Mouse (Mus musculus): Measurements from ENCODE around the gene Tmem171.

Gene Tmem171

DNA sequence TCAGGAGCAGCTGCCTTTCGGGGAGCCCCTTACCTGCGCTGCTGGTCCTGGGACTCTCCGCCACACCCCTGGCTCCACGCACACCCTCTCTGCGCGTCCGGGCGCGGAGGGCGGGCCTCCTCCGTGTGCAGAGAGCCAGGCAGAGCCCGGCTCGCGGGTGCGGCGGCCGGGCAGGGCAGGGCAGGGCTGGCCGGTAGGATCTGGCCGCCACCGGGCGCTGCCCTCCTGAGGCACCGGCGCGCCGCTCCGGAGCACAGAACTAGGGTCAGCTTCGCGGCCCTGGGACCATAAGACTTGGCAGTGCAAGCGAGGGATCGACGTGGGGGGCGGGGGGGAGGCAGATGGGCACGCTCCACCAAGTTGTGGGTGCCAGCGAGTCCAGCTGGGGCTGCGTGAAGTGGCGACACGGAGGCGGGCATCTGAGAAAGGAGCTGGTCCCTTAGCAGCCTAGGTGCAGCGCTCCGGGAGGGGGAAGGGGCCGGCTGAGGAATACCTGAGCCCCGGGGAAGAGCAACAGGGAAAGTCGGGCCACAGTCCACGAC lies at the start of gene Tmem171:
Gene Tmem171, minus strand, starts transcription at position 62 of the 542 bp plus-strand sequence.
- no peak for DNase-seq (ENCODE audit: low spot score)

- no peak for DNase-seq (ENCODE audit: low spot score)
Observed at GRCm38 (mm10) chr13:98743829-98744228, 49.2 kb upstream of the Tmem171 start.

DNA sequence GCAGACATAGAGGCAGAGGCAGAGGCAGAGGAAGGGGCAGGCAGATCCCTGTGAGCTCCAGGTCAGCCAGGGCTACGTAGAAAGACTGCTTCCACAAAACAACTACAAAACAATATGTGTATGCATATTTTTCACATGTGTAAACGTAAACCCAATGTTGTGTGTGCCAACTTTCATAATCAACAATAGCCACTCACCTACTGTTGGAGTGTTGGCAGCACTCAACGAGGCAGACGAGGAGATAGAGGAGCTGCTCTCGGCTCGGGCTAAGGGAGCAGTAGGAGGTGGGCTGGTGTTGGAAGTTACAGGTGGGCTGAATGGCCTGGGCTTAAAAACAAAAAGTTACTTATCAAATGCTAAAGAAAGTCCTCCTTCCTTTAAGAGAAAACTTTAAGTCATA lies 48.6 kb upstream of the Tmem171 start:
- DNase-seq (ENCODE audit: low spot score) = no peak

DNA sequence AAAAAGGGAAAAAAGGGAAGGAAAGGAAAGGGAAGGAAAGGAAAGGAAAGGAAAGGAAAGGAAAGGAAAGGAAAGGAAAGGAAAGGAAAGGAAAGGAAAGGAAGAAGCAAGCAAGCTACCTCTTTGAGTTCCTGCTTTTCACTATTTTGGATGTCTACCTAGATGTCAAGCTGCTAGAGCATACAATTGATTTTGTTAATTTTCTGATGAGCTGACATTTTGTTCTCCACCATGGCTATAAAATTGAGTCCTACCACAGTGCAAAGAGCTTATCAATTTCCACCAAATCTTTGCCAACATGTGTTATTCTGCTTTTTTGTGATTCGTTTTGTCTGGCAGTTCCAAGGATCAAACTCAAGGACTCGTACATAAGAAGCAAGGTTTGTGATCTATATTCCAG lies 43.6 kb upstream of the Tmem171 start:
- no peak for DNase-seq (ENCODE audit: low spot score)

DNA sequence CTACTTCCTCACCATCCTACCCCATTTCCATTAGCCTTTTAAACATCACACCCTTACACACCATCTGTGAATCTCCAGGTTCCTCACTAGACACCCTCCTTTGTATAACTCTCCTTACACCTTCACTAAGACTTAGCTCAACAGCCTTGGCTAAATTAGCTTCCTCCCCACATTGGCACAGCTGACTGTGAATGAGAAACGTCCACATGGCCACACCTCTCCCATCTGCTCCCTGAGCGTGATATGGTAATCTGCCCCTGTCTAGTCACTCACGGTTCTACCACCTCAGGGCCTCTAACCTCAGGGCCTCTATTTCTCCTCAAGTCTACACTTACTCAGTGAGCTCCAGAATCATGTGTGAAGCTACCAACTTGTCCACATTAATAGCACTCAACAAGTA lies 38.7 kb upstream of the Tmem171 start:
- DNase-seq (ENCODE audit: low spot score) = no peak

DNA sequence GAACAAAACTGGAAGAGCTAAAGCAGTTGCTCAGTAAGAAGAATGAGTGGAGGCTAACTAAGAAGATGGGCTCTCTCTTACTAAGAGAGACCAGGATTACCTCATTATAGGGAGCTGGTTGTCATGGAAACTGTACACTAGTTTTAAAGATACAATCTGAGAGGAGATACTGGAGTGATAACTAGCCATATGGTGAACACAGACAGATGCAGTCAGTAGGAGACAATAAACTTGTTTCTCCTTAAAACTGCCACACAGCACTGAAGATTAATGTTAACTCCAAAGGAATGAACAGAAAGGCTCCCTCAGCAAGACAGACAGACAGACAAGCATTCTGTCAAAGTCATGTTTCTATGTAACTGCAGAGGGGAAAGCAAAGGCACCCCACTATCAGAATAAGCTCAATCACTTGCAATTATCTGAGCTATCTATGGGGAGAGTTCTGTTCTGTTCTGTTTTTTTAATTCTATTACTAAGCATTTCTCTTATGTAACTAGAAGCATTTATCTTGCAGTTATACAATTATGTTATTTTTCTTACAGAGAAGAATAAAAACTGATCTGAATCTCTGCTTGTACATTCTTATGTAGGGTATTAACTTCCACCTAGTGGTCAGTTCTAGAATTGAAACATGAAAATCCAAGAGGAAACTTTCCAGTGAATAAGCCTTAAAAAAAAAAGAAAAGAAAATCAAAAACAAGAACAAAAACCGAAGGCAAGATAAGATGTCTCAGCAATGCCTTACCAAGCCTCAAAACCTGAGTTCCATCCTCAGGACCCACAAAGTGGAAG lies 34.8 kb upstream of the Tmem171 start:
- DNase-seq (ENCODE audit: low spot score) = no peak

GRCm38 (mm10) chr13:98726494-98726893 lies 31.9 kb upstream of the Tmem171 start:
- DNase-seq (ENCODE audit: low spot score) = no peak

GRCm38 (mm10) chr13:98723430-98723829 lies 28.8 kb upstream of the Tmem171 start:
- DNase-seq (ENCODE audit: low spot score) = no peak

GRCm38 (mm10) chr13:98722296-98722695 lies 27.7 kb upstream of the Tmem171 start:
- no peak for DNase-seq (ENCODE audit: low spot score)

DNA sequence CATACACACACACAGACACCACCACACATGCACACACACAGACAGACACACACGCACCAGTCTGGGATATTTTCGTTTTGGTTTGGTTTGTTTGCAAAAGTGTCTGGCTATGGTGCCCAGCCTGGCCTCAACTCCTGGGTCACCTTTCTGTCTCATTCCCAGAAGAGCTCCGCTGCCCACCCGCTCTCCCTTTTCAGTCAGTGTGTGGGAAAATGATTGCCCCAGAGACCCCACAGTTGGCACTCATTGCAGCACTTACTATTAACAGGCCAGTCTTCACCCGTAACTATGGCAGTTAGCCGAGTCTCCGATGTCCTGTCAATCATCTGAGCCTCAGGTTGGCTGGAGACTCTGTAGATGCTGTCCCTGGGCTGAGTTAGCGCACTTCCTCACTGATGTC lies 21.5 kb upstream of the Tmem171 start:
- DNase-seq (ENCODE audit: low spot score) = no peak

- DNase-seq (ENCODE audit: low spot score) = no peak
Observed at GRCm38 (mm10) chr13:98715443-98715990, 20.9 kb upstream of the Tmem171 start.

DNA sequence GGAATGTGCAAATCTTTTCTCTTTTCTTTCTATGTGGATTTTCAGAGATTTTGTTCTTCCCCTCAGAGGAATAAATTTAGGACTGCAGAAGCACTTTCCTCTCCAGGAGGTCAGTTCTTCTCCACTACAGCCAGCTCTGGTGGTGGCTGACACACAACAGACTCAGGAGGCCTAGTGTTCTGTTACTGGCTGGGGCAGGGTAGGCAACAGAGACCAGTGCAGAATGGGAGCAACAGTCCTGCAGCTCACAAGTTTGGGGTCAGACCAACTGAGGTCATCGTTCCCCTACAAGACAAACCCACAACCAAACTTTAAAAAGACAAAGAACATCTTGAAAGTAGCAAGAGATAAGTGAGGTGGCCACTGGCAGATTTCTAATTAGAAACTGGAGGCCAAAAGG lies 16.0 kb upstream of the Tmem171 start:
- DNase-seq (ENCODE audit: low spot score) = no peak

- DNase-seq (ENCODE audit: low spot score) = no peak
Observed at GRCm38 (mm10) chr13:98710236-98710635, 15.6 kb upstream of the Tmem171 start.

DNA sequence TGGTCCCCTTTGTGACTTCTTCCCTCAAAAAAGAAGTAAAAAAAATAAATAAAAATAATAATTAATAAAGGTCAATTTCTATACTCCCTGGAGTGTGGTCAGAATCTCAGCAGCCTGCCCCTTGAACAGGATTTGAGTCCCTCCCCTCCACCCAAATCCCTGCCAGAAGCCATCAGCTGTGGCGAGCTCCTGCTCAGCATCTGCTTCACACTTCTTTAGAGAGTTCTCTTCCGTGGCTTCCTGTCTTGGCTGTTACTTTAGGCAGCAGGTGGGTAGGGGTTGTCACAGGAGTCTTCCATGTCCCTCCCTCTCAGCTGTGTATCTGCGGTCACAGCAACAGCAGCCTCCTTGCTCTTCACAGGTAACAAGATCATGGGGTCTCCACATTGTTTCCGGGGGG lies 10.9 kb upstream of the Tmem171 start:
- DNase-seq (ENCODE audit: low spot score) = no peak

DNA sequence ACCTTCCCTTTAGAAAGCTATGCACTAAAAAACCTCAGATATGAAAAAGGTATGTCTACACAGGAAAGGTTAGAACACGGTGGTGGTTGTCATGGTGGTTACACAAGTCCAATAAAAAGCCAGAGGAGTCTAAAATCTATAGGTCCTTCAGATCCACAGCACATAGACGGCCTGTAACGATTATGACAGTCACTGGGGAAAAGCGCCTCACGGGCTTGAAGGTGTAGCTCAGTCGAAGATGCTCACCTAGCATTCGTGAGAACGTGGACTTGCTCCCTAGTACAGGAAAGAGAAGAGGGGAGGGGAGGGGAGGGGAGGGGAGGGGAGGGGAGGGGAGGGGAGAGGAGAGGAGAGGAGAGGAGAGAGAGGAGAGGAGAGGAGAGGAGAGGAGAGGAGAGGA lies 9.2 kb upstream of the Tmem171 start:
- no peak for DNase-seq (ENCODE audit: low spot score)

- DNase-seq (ENCODE audit: low spot score) = no peak
Observed at GRCm38 (mm10) chr13:98702361-98702760, 7.7 kb upstream of the Tmem171 start.

DNA sequence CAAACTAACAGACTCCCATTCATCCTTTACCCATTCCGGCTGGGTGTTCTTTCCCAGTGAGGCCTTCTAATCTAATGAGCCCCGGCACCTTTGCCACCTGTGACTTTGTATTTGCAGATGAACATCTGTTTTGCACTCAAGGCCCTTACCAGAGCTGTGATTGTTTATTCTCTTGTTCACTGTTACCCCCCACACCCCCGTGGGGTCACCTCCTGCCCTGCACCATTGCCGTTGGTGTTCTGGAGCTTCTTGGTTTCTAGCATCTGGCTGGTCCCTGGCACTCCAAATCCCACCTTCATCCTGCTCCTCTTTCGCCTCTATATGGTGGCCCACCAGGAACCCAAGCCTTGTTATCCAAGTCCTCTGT lies 6.7 kb upstream of the Tmem171 start:
- no peak for DNase-seq (ENCODE audit: low spot score)

DNA sequence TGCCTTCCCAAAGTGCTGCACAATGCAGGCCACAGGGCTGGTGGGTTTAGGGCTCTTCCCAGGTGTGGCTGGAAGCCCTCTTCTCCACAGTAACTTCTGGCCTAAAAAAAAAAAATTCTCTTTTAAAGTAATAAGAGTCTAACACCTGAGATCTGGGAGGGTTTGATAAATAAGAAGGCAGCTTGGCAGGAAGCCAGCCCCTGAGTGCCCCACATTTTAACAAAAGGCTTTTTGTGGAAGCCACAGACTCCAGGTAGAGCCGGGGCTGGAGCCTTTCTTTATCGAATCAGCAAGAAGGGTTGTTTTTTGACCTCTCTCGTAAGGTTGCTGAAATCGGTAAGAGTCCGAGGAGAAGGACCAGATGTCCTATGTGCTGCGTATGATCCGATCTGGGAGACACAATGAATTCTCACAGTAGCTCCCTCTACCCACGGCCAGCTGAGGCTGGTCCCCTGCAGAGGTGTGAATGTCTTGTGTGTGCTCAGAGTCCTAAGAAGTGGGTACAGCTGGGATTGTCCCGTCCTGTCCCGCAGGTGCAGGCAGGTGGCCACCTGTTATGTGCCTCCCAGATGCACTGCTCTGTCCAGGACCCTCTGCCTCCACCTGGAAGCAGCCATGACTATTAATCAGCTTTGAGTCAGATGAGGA lies 6.2 kb upstream of the Tmem171 start:
- no peak for DNase-seq (ENCODE audit: low spot score)

- no peak for DNase-seq (ENCODE audit: low spot score)
Observed at GRCm38 (mm10) chr13:98699982-98700540, 5.4 kb upstream of the Tmem171 start.

DNA sequence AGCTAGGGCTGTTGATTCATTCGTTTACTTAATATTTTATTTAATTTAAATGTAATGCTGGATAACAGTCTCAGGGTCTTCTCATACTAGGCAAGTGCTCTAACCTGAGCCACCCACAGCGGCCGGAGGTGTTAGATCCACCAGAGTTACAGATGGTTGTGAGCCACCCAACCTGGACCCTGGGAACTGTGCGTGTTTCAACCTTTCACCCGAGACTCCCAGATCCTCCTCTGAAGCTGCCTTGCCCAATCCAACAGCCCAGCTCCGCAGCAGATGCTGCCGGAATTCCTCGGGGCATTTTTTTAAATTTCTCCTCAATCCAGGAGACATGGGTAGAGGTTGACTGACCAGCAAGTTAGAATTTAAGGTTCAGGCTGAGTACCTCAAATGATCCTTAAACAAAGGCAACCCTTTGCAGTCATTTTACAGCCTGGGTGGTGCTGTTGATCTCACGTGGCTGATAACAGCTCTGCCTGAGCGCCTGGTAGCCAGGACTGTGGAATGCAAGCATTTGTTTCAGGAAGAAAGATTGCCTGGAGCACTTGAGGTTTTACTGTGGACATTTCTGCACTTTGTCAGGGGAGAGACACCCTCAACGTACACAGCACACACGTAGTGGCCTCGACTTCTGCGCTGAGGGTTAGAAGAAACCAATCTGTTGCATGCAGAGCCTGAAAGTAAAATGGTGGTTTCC lies 4.6 kb upstream of the Tmem171 start:
- DNase-seq (ENCODE audit: low spot score) = no peak

DNA sequence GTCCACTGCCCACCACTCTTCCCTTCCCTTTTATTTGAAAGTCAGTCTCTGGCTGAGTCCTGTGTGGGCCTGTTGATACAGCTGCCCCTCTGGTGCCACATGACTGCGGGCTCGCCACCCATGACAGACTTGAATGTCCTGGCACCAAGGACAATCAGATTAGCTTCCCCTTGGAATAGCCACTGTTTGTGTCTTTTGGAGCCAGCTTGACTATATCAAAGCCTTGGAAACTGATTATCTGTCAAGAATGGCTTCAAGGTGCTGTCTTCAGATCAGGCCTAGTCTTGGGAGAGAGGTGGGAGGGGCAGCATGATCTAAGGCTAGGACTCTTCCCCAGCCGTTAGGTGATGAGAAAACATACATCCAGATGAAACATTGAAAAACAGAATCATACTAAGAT lies 2.1 kb upstream of the Tmem171 start:
- DNase-seq (ENCODE audit: low spot score) = no peak

DNA sequence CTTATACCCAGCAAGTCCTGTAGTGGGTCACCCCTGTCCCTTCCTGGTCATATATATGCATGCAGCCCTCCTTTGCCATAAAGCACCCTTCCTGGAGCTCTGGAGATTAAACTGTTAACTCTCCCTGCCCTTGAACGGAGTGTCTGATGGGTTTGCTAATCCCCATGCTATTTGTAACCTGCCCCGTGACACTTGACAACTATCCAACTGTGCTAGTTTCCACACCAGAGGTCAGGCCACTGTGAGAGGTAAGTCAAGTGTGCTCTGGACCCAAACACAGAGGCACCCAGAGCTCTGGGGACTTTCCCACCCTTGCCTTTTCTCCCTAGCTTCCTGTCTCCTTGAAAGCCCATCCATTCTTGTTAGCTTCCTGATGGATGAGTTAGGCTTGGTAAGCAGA lies 912 bp upstream of the Tmem171 start:
- no peak for DNase-seq (ENCODE audit: low spot score)

All from urinary bladder, postnatal 10 days (tissue).